Mouse (Mus musculus) E14TG2a.4 (cell line): Measurements from ENCODE around the gene Hnrnph2.

ENCODE experiments used
- H3K27me3 ChIP-seq: 2 replicates; pipeline ENCODE4 v1.6.1; 2014; ENCODE audit warnings: low read length, control low read depth; ENCODE audit not compliant: insufficient read depth
- H3K36me3 ChIP-seq: 2 replicates; pipeline ENCODE4 v1.6.1; 2014; ENCODE audit warnings: low read length, control low read depth; ENCODE audit not compliant: insufficient read depth
- H3K4me1 ChIP-seq: replicated peaks from 2 replicates; pipeline ENCODE4 v1.6.1; 2014; ENCODE audit warnings: low read depth, low read length, control low read depth
- H3K4me3 ChIP-seq: replicated peaks from 2 replicates; pipeline ENCODE4 v1.5.1; 2014; ENCODE audit warnings: mild to moderate bottlenecking, low read length
- H3K9me3 ChIP-seq: 2 replicates; pipeline ENCODE4 v1.6.1; 2014; ENCODE audit warnings: low read length, control low read depth
- CTCF ChIP-seq: conservative IDR thresholded peaks from 2 replicates; pipeline ENCODE4 v1.5.1; 2014; ENCODE audit warnings: low read length
- NANOG ChIP-seq: IDR thresholded peaks from 2 replicates; pipeline ENCODE4 v1.6.1; 2014; ENCODE audit warnings: borderline replicate concordance, low read length, mixed read lengths
- POU5F1 ChIP-seq: IDR thresholded peaks from 2 replicates; pipeline ENCODE4 v1.6.1; 2014; ENCODE audit warnings: low read length, borderline replicate concordance

Gene Hnrnph2

GRCm38 (mm10) chrX:134582888-134583669 is 17.9 kb upstream of the Hnrnph2 start, which contains the start of gene Btk:
TSS of gene Btk (minus strand) at chrX:134583570.
- Histone ChIP-seq H3K4me3 (no peak within 1 kb of the TSS), H3K4me1 (peaks cover 6% of the 10 kb centered on the region; the same call in 1 of the 2 replicates)
- TF ChIP-seq POU5F1: no peak
- TF ChIP-seq NANOG: no peak
- no peak for TF ChIP-seq CTCF

GRCm38 (mm10) chrX:134585103-134586002 is 15.6 kb upstream of the Hnrnph2 start, which contains the start of gene Rpl36a:
TSS of gene Rpl36a (plus strand) at chrX:134585654.
- Histone ChIP-seq H3K36me3 (peaks cover 39% of the 10 kb centered on the region), H3K4me3 (peak within 1 kb of the TSS; percentile 84), H3K27me3 (no peaks in the 10 kb centered on the region), H3K4me1 (peaks cover 14% of the 10 kb centered on the region), H3K9me3 (no peaks in the 10 kb centered on the region)
- peak; percentile 28 for TF ChIP-seq CTCF
- TF ChIP-seq POU5F1: no peak

More at GRCm38 (mm10) chrX:134582888-134583669, 17.9 kb upstream of the Hnrnph2 start, which contains the start of gene Btk:
- H3K27me3 ChIP-seq: no peaks in the 10 kb centered on the region
- no peaks in the 10 kb centered on the region for H3K9me3 ChIP-seq
- H3K36me3 ChIP-seq: peaks cover 18% of the 10 kb centered on the region

GRCm38 (mm10) chrX:134586447-134586846 is 14.5 kb upstream of the Hnrnph2 start:
- TF ChIP-seq NANOG (no peak), CTCF (no peak), POU5F1 (no peak)
- no peaks in the 10 kb centered on the region for H3K9me3 ChIP-seq

GRCm38 (mm10) chrX:134588261-134588660 is 12.7 kb upstream of the Hnrnph2 start:
- no peaks in the 10 kb centered on the region for H3K27me3 ChIP-seq
- peak overlapping the region; percentile 84 for H3K4me3 ChIP-seq
- H3K9me3 ChIP-seq: no peaks in the 10 kb centered on the region
- H3K4me1 ChIP-seq: peaks cover 16% of the 10 kb centered on the region
- peaks cover 55% of the 10 kb centered on the region for H3K36me3 ChIP-seq
- no peak for TF ChIP-seq NANOG
- no peak for TF ChIP-seq POU5F1
- TF ChIP-seq CTCF: no peak

More at GRCm38 (mm10) chrX:134586447-134586846, 14.5 kb upstream of the Hnrnph2 start:
- peak overlapping the region; percentile 84 for H3K4me3 ChIP-seq
- peaks cover 14% of the 10 kb centered on the region for H3K4me1 ChIP-seq
- H3K27me3 ChIP-seq: no peaks in the 10 kb centered on the region
- H3K36me3 ChIP-seq: peaks cover 50% of the 10 kb centered on the region

DNA sequence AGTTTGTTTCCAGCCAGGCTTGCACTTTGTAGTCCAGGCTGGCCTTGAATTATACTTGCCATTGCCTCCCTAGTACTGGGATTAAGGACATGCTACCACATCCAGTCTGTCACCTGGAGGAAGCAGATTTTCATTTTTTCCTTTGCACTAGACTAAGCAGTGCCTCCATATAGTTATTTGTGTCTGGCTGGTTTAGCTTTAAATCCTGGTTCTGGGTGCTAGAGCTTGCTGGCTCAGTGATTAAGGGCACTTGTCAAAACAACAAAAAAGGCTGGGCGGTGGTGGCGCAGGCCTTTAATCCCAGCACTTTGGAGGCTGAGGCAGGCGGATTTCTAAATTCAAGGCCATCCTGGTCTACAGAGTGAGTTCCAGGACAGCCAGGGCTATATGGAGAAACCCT is 12.0 kb upstream of the Hnrnph2 start:
- peaks cover 16% of the 10 kb centered on the region for H3K4me1 ChIP-seq
- no peaks in the 10 kb centered on the region for H3K9me3 ChIP-seq
- TF ChIP-seq POU5F1 (no peak), NANOG (no peak), CTCF (no peak)
- H3K4me3 ChIP-seq: no peak overlapping the region
- peaks cover 55% of the 10 kb centered on the region for H3K36me3 ChIP-seq
- H3K27me3 ChIP-seq: no peaks in the 10 kb centered on the region

DNA sequence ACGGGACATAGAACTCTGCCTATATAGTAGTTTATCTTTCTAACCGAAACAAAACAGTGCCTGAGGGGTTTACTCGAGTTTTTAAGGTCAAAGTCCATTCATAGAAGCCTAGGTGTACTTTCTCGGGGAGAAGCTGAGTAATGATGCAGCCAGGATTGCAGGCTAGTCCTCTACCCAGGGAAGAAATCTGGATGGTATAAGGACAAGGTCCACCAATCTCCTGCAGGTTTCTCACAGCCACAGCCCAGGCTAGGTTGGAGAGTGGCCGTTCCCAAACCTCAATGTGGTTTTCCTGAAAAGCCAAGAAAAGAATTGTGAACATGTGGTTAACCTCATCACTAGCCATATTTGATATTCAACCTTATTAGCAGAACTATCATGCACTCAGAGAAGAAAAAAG is 11.1 kb upstream of the Hnrnph2 start:
- Histone ChIP-seq H3K4me3 (no peak overlapping the region), H3K27me3 (no peaks in the 10 kb centered on the region), H3K36me3 (peaks cover 55% of the 10 kb centered on the region), H3K9me3 (no peaks in the 10 kb centered on the region), H3K4me1 (peaks cover 11% of the 10 kb centered on the region; the same call in 1 of the 2 replicates)
- no peak for TF ChIP-seq CTCF
- no peak for TF ChIP-seq NANOG
- no peak for TF ChIP-seq POU5F1

- H3K27me3 ChIP-seq: no peaks in the 10 kb centered on the region
- peaks cover 15% of the 10 kb centered on the region for H3K36me3 ChIP-seq
- peak overlapping the region; percentile 86 for H3K4me3 ChIP-seq
- peaks cover 27% of the 10 kb centered on the region for H3K4me1 ChIP-seq
- no peaks in the 10 kb centered on the region for H3K9me3 ChIP-seq
- TF ChIP-seq CTCF (no peak), POU5F1 (no peak), NANOG (no peak)
Observed at GRCm38 (mm10) chrX:134599922-134600565, 935 bp upstream of the Hnrnph2 start.
